Mouse (Mus musculus): Measurements from ENCODE around the gene Prkcq. TPM values are rescaled to one million over a fixed set of nuclear protein-coding genes. Genes with fewer than 3 reads are reported as not detected.

The Prkcq gene
- polyA plus RNA-seq, 1 experiment from 2014 or later: 1.7 TPM

DNA sequence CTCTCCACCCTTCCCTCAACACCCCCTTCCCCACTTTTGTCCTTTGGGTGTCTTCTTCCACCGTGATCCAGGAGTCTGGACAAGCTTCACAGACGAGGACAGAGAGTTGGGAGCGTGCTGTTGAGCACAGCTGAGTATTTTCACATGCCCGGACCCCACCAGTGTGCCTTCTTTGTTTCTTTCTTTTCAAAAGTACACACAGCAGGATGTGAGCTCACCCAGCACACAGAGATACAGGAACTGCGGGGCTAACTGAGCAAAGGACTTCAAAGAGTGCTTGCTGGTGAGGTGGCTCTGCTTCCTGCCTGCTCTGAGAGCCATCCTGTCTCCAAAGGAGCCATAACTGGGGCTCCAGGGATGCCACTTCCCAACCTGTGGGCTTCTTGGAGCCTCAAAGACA is 32.3 kb downstream of the Prkcq start:
- Histone ChIP-seq H3K27ac (no peak overlapping the region), H3K4me1 (replicated peaks) (no peaks in the 10 kb centered on the region), H3K9ac (replicated peaks) (no peak overlapping the region), H3K4me3 (replicated peaks) (no peak overlapping the region), H3K36me3 (no peaks in the 10 kb centered on the region), H3K4me2 (no peak overlapping the region), H3K27me3 (no peaks in the 10 kb centered on the region), H3K9me3 (no peaks in the 10 kb centered on the region)
- ATAC-seq (ENCODE audit: insufficient number of reproducible peaks, insufficient read depth, low FRiP score, low TSS enrichment, low read depth): no peak
- WGBS: 73% methylated on average over 5 of the region's 5 CpGs

DNA sequence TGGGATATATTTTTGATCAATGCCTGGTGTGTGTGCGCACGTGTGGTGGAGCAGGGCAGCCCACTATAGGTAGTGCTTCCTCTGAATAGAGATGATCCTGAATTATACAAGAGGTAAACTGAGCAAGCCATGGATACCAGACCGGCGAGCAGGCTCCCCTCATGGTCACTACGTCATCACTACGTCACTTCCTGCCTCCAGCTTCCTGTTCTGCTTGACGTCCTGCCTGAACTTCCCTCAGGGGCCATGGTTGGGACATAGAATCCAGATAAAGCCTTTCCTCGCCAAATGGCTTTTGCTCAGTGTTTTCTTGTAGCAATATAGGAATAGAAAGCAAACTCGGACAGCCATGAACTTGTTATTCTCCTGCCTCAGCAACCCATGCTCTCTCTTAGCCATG is 33.1 kb downstream of the Prkcq start:
- Histone ChIP-seq H3K9me3 (no peaks in the 10 kb centered on the region), H3K36me3 (no peaks in the 10 kb centered on the region), H3K27me3 (no peaks in the 10 kb centered on the region), H3K4me1 (replicated peaks) (no peaks in the 10 kb centered on the region), H3K4me3 (replicated peaks) (no peak overlapping the region), H3K9ac (replicated peaks) (no peak overlapping the region), H3K27ac (no peak overlapping the region), H3K4me2 (no peak overlapping the region)
- 87% methylated on average over 9 of the region's 9 CpGs for WGBS
- ATAC-seq (ENCODE audit: insufficient number of reproducible peaks, insufficient read depth, low FRiP score, low TSS enrichment, low read depth): no peak

DNA sequence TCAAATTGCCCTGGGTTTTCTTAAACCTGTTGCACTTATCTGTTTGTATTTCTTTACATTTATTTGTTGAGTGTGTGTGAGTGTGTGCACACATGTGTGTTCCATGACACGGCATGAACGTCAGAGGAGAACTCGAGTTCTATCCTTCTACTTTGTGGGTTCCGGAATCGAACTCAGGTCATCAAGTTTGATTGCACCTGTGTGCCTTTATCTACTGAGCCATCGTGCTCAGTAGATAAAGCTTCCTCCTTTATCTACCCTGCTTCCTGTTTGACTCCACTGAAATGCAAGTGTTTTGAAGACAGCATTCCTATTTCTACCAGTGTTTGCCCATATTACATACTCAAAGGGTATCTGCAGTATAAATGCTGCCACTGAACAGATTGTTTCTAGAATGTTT is 33.8 kb downstream of the Prkcq start:
- 93% methylated on average over 6 of the region's 6 CpGs for WGBS
- Histone ChIP-seq H3K9me3 (no peaks in the 10 kb centered on the region), H3K9ac (replicated peaks) (no peak overlapping the region), H3K27ac (no peak overlapping the region), H3K36me3 (no peaks in the 10 kb centered on the region), H3K4me3 (replicated peaks) (no peak overlapping the region), H3K27me3 (no peaks in the 10 kb centered on the region), H3K4me1 (replicated peaks) (no peaks in the 10 kb centered on the region), H3K4me2 (no peak overlapping the region)
- no peak for ATAC-seq (ENCODE audit: insufficient number of reproducible peaks, insufficient read depth, low FRiP score, low TSS enrichment, low read depth)

DNA sequence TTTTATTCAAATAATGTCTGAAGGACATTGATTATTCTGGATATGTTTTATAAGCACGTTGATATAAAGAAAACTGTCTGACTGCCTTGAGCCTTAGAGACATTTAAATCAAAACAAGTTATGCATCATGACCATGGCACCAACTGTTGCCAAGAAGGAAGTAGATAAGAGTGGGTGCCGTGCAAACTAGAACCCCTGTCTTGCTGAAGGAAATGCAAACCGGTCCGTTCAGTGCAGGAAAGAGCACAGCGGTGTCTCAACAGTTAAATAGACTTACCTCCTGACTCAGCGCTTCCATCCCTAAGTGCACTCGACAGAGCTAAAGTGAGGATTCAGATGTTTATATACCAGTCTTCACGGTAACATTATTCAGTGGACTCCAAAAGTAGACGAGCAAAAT is 36.4 kb downstream of the Prkcq start:
- WGBS: 84% methylated on average over 9 of the region's 9 CpGs
- Histone ChIP-seq H3K36me3 (no peaks in the 10 kb centered on the region), H3K27me3 (no peaks in the 10 kb centered on the region), H3K4me2 (no peak overlapping the region), H3K4me3 (replicated peaks) (no peak overlapping the region), H3K4me1 (replicated peaks) (no peaks in the 10 kb centered on the region), H3K9me3 (no peaks in the 10 kb centered on the region), H3K27ac (no peak overlapping the region), H3K9ac (replicated peaks) (no peak overlapping the region)
- no peak for ATAC-seq (ENCODE audit: insufficient number of reproducible peaks, insufficient read depth, low FRiP score, low TSS enrichment, low read depth)

DNA sequence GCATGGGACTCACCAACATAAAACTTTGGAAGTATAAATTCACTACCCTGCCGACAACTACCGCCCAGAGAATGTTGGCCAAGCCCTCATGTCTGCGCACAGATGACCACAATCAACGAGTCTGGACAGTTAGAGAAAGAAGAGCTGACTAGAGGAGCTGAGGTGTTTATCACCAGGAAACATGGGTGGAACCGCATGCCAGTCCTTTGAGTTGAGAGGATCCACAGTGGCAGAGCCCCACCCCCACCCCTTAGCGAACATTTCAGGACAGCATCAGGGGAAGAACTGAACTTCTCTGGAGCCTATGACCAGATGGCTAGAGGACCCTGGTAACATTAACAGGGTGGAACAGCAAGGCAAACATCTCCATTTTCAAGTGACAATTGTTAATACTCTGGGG is 37.4 kb downstream of the Prkcq start:
- ATAC-seq (ENCODE audit: insufficient number of reproducible peaks, insufficient read depth, low FRiP score, low TSS enrichment, low read depth): no peak
- Histone ChIP-seq H3K27ac (no peak overlapping the region), H3K4me2 (no peak overlapping the region), H3K27me3 (no peaks in the 10 kb centered on the region), H3K9ac (replicated peaks) (no peak overlapping the region), H3K4me3 (replicated peaks) (no peak overlapping the region), H3K4me1 (replicated peaks) (no peaks in the 10 kb centered on the region), H3K36me3 (no peaks in the 10 kb centered on the region), H3K9me3 (no peaks in the 10 kb centered on the region)
- WGBS: 73% methylated on average over 6 of the region's 6 CpGs

DNA sequence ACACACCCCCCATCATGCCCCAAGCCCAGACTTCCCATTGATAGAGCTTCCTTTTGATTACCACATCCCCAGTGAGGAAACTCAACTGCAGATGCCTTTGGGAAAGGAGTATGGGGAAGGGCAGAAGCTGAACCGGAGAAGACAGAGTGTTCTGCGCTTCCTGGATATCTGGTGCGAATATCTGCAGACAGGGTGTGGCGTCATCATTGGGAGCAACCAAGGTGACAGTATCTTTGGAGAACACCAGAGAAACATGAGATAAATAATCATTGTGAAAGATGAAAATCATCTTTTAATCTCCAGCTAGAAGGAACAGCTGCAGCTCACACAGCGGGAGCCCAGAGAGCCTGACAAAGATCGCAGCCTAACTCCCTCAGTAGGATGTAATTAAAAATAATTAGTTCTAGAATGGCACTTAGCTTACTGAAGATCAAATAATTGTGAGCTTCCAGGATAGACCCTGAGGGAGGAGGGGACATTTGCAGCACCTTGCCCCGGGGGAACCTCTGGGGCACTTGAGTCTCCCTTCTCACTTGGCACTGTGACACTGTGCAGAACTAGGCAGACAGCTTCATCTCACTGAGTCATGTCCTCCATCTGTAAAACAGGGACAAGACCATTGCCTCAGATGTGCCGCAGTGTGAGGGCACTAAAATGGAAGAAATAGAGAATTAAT is 38.5 kb downstream of the Prkcq start:
- no peaks in the 10 kb centered on the region for H3K4me1 ChIP-seq (replicated peaks)
- no peaks in the 10 kb centered on the region for H3K36me3 ChIP-seq
- H3K9ac ChIP-seq (replicated peaks): no peak overlapping the region
- no peak overlapping the region for H3K27ac ChIP-seq
- H3K4me2 ChIP-seq: no peak overlapping the region
- no peaks in the 10 kb centered on the region for H3K27me3 ChIP-seq
- WGBS: 69% methylated on average over 8 of the region's 8 CpGs
- no peaks in the 10 kb centered on the region for H3K9me3 ChIP-seq
- no peak for ATAC-seq (ENCODE audit: insufficient number of reproducible peaks, insufficient read depth, low FRiP score, low TSS enrichment, low read depth)
- H3K4me3 ChIP-seq (replicated peaks): no peak overlapping the region

DNA sequence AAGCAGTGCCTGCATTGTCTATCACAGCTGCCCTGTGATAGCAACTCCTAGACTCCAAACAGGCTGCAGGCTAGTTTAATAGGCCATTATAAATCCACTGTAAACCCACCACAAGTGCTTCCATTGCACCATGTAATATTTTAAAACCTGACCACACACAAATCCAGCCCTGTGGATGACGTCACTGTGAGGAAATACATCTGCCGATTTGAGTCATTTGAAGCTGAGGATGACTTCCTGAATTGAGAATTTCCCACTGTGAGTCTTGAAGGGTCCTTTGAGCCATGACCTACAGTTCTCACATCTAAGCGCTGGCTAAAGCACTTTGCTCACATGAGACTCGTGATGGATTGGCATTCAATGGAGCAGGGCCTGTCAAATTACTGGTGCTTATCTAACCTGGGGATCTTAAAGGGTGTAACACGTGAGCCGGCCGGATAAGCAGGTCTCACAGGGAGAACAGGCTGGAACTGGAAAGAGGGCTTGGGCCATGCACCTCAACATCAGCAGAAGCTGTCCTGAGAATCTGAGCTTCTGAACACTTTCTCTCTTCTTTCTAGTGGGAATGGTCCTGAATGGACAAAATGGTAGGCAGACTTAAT is 40.2 kb downstream of the Prkcq start:
- no peak overlapping the region for H3K4me2 ChIP-seq
- H3K9me3 ChIP-seq: no peaks in the 10 kb centered on the region
- no peak overlapping the region for H3K27ac ChIP-seq
- no peaks in the 10 kb centered on the region for H3K27me3 ChIP-seq
- no peak overlapping the region for H3K4me3 ChIP-seq (replicated peaks)
- no peak overlapping the region for H3K9ac ChIP-seq (replicated peaks)
- H3K4me1 ChIP-seq (replicated peaks): no peaks in the 10 kb centered on the region
- H3K36me3 ChIP-seq: no peaks in the 10 kb centered on the region
- 56% methylated on average over 7 of the region's 7 CpGs for WGBS
- ATAC-seq (ENCODE audit: insufficient number of reproducible peaks, insufficient read depth, low FRiP score, low TSS enrichment, low read depth): no peak

DNA sequence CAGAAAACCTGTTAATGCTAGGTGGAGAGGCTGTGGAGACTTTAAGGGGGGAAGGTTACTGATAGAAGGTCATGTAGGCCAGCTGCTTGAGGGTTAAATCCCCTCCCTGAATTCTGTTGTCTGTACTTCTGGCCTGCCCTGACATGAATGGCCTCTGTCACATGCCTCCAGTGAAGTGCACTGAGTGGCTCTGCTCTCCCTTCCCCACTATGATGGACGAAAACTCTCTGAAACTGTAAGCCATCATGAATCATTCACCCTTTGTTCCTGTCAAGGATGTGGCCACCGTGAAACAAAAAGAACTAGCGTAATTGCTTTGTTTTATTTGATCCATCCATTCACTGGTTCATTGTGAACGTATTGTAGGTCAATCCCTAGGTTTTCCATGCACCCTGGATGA is 44.5 kb downstream of the Prkcq start:
- H3K27me3 ChIP-seq: no peaks in the 10 kb centered on the region
- no peak overlapping the region for H3K9ac ChIP-seq (replicated peaks)
- no peak overlapping the region for H3K4me2 ChIP-seq
- WGBS: 74% methylated on average over 4 of the region's 4 CpGs
- no peaks in the 10 kb centered on the region for H3K4me1 ChIP-seq (replicated peaks)
- no peaks in the 10 kb centered on the region for H3K36me3 ChIP-seq
- H3K9me3 ChIP-seq: no peaks in the 10 kb centered on the region
- no peak overlapping the region for H3K4me3 ChIP-seq (replicated peaks)
- no peak for ATAC-seq (ENCODE audit: insufficient number of reproducible peaks, insufficient read depth, low FRiP score, low TSS enrichment, low read depth)
- H3K27ac ChIP-seq: no peak overlapping the region

DNA sequence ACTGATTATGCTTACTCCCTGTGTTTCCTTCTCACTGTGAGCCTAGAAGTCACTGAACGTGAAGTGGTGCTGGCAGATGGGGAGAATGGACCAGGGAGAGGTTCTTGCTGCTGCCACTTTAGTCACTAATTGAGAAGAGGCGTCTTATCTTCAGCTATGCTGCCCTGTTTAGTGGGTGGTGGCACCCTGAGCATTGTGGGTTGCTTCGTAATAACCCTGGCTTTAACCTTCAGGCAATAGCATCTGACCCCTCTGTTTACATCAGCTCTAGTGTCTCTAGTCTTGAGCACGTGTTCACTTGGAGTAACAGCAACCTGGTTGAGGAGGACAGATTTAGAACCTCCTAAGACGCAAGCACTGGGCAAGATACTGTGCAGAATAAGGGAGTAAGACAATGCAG is 44.9 kb downstream of the Prkcq start:
- H3K27ac ChIP-seq: no peak overlapping the region
- no peak overlapping the region for H3K4me2 ChIP-seq
- H3K36me3 ChIP-seq: no peaks in the 10 kb centered on the region
- no peak overlapping the region for H3K9ac ChIP-seq (replicated peaks)
- no peaks in the 10 kb centered on the region for H3K9me3 ChIP-seq
- no peaks in the 10 kb centered on the region for H3K4me1 ChIP-seq (replicated peaks)
- H3K27me3 ChIP-seq: no peaks in the 10 kb centered on the region
- H3K4me3 ChIP-seq (replicated peaks): no peak overlapping the region
- 74% methylated on average over 5 of the region's 5 CpGs for WGBS
- no peak for ATAC-seq (ENCODE audit: insufficient number of reproducible peaks, insufficient read depth, low FRiP score, low TSS enrichment, low read depth)

DNA sequence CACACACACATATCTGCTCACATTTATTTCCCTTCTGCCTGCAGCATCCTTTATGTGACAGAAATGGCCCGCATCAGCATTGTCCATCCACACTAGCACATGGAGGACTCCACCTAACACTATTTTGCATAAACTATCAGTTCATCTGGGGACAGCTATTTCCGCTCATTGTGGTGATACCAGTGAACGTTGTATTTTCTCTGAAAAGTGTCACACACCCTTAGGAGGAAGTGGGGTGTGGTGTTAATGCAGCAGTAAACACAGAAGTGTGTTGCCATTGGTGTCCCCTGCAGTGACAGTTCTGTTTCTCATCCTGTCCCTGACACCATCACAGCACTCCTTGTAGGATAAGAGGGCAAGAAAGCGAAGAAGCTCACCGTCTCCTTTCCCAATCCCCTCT is 46.2 kb downstream of the Prkcq start:
- Histone ChIP-seq H3K9me3 (no peaks in the 10 kb centered on the region), H3K27ac (no peak overlapping the region), H3K27me3 (no peaks in the 10 kb centered on the region), H3K36me3 (no peaks in the 10 kb centered on the region), H3K4me1 (replicated peaks) (no peaks in the 10 kb centered on the region), H3K4me2 (no peak overlapping the region), H3K4me3 (replicated peaks) (no peak overlapping the region), H3K9ac (replicated peaks) (no peak overlapping the region)
- ATAC-seq (ENCODE audit: insufficient number of reproducible peaks, insufficient read depth, low FRiP score, low TSS enrichment, low read depth): no peak
- whole genome bisulfite sequencing: 70% methylated on average over 5 of the region's 5 CpGs

DNA sequence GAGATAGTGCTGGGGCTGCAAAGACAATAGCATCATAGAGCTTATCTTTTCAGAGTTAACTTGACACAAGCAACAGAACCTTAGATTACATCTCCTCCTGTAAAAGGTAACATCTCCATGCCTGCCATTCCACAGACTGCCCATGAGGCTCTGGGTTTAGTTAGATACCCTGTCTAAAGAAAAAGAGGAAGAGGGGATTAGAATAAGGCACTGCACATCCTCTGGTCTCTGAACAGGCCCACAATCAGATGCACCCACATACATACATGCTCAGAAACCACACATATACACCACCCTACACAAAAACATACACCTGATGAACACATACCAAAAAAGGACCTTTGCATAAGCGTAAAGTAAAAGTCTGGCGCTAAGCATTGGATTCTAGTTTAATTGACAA is 47.4 kb downstream of the Prkcq start:
- H3K27ac ChIP-seq: no peak overlapping the region
- no peak overlapping the region for H3K4me3 ChIP-seq (replicated peaks)
- no peak for ATAC-seq (ENCODE audit: insufficient number of reproducible peaks, insufficient read depth, low FRiP score, low TSS enrichment, low read depth)
- H3K27me3 ChIP-seq: no peaks in the 10 kb centered on the region
- WGBS: 98% methylated on average over 2 of the region's 2 CpGs
- no peak overlapping the region for H3K4me2 ChIP-seq
- no peak overlapping the region for H3K9ac ChIP-seq (replicated peaks)
- no peaks in the 10 kb centered on the region for H3K4me1 ChIP-seq (replicated peaks)
- no peaks in the 10 kb centered on the region for H3K9me3 ChIP-seq
- no peaks in the 10 kb centered on the region for H3K36me3 ChIP-seq

DNA sequence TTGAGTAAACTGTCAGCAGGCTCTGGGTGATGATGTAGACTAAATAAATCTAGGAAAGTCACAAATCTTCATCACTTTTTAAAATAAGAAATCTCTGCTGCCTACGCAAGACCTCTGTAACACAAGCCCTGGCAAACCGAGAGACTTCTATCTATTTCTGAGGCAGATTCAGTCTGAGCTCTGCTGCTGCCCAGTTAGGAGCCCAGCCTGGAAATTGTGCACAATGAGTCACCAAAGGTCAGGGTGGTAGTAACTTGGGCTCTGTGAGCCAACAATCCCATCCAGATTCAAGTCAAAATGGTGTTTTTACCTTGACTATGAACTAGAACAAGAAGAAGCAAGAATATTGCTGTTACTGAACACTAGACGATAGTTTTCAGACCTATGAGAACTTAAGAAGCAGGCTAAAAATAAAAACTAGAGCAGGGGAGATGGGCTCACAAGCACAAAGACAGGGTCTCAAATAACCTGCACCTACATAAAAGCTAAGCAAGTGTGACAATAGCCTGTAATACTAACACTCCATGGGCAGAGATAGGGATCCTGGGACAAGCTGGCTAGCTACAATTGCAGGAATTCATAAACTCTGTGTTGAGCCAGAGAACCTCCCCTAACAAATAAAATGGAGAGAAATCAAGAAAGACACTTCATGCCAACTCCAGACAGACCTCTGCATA is 53.0 kb downstream of the Prkcq start:
- no peak for ATAC-seq (ENCODE audit: insufficient number of reproducible peaks, insufficient read depth, low FRiP score, low TSS enrichment, low read depth)
- Histone ChIP-seq H3K36me3 (no peaks in the 10 kb centered on the region), H3K27me3 (no peaks in the 10 kb centered on the region), H3K4me1 (replicated peaks) (no peaks in the 10 kb centered on the region), H3K4me2 (no peak overlapping the region), H3K27ac (no peak overlapping the region), H3K9ac (replicated peaks) (no peak overlapping the region), H3K9me3 (no peaks in the 10 kb centered on the region), H3K4me3 (replicated peaks) (no peak overlapping the region)
- 84% methylated on average over 3 of the region's 3 CpGs for WGBS
